Mouse (Mus musculus) lung, embryonic 16.5 days (tissue): ENCODE data around the gene Mill2. TPM values are rescaled to one million over a fixed set of nuclear protein-coding genes. Genes with fewer than 3 reads are reported as not detected.
"Not testable (repeated sequence)": the region's sequence is repeated elsewhere in the genome, so short reads cannot be mapped to it uniquely, and the experiment has no call there.

Experiments used
- ATAC-seq: fragments of 200-750 bp; cut with Nextera tagmentation; 2 replicates; pipeline ENCODE4 v1.8.0; 2017; ENCODE audit warnings: low read depth, mild to moderate bottlenecking, moderate library complexity
- H3K27ac ChIP-seq: fragments of 300-500 bp; sonication (generic); 2 replicates; pipeline ENCODE4 v1.5.1; 2014; ENCODE audit warnings: mild to moderate bottlenecking, control low read depth, low read length
- H3K27me3 ChIP-seq: fragments of 300-500 bp; sonication (generic); 2 replicates; pipeline ENCODE4 v1.6.1; 2014; ENCODE audit warnings: low read depth, low read length, mixed read lengths; ENCODE audit not compliant: control insufficient read depth, insufficient read depth
- H3K36me3 ChIP-seq: fragments of 300-500 bp; sonication (generic); 2 replicates; pipeline ENCODE4 v1.6.1; 2014; ENCODE audit warnings: low read length; ENCODE audit not compliant: control insufficient read depth, insufficient read depth
- H3K4me1 ChIP-seq: fragments of 300-500 bp; sonication (generic); replicated peaks from 2 replicates; pipeline ENCODE4 v1.6.1; 2014; ENCODE audit warnings: low read length, mixed read lengths; ENCODE audit not compliant: control insufficient read depth, insufficient read depth
- H3K4me2 ChIP-seq: fragments of 300-500 bp; sonication (generic); 2 replicates; pipeline ENCODE4 v1.6.1; 2014; ENCODE audit warnings: low read depth, low read length, control low read depth
- H3K4me3 ChIP-seq: fragments of 300-500 bp; sonication (generic); 2 replicates; pipeline ENCODE4 v1.5.1; 2014; ENCODE audit warnings: mild to moderate bottlenecking, low read length, control low read depth
- H3K9ac ChIP-seq: fragments of 300-500 bp; sonication (generic); 2 replicates; pipeline ENCODE4 v1.6.1; 2014; ENCODE audit warnings: low read length, control low read depth
- H3K9me3 ChIP-seq: fragments of 300-500 bp; sonication (generic); 2 replicates; pipeline ENCODE4 v1.6.1; 2016; ENCODE audit warnings: low read length; ENCODE audit not compliant: control insufficient read depth
- WGBS: fragments of 180-500 bp; shearing (Covaris S2); extraction: QIAGEN DNeasy Blood & Tissue Kit; methylation state at CpG from one replicate; pipeline ENCODE4 v1.1.7; 2014; 5-methylcytosine and 5-hydroxymethylcytosine counted together
- polyA plus RNA-seq: library from polyadenylated mRNA; unstranded; fragments of >200 nt; fragmentation: Nextera tagmentation; extraction: Ambion mirVana; gene quantifications from 2 replicates; pipeline ENCODE4 v1.2.1, GENCODE M21; 2015

Gene Mill2
- polyA plus RNA-seq, result 2.3 and 3.0 TPM in 2 replicates

DNA sequence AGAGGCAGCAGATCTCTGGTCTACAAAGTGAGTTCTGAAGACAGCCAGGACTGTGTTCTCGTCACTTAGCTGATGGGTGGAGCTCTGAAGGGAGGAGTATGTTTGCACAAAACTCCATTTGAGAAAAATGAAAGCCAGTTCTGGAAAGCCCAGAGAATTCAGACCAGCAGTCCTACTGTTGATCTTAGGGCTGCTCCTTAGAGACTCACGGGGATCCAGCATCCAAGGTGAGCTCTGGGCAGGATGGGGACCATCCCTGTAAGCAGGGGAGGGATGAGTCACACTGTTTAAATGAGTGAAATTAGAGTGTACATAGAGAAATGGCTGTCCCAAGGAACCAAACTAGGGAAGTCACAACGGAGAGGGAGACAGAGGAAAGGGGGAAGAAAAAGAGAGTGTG, at the start of gene Mill2:
Mill2 (plus strand) TSS at position 102 of the 400 bp plus-strand sequence.
- H3K9ac ChIP-seq, result peak within 1 kb of the TSS; percentile 67
- ATAC-seq, result peak; percentile 79
- 5% methylated on average over 3 of the region's 3 CpGs for WGBS

DNA sequence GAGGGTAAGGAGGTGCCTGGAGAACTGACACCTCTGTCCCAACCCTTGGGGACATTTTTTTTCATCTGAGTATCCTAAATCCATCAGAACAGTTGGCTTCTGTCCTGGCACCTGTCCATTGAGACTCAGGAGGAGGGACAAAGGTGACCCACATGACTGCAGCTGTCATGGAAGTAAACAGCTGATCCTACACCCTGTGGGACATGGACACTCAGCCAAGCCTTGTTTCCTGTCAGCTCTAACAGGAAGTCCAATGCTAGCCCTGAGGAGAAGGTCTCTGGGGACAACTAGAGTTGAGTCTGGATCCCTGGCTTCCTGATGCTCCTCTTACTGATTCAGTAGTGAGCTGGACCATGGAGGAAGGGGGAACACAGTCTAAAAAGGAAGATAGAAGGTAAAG, 49.1 kb upstream of the Mill2 start:
- not testable (repeated sequence) for H3K4me3 ChIP-seq, H3K27me3 ChIP-seq, H3K4me1 ChIP-seq, H3K27ac ChIP-seq, H3K36me3 ChIP-seq, ATAC-seq, H3K9ac ChIP-seq, H3K9me3 ChIP-seq, H3K4me2 ChIP-seq

More for the DNA sequence above, at the start of gene Mill2:
- Histone ChIP-seq H3K36me3 (no peaks in the 10 kb centered on the region), H3K4me2 (peak within 1 kb of the TSS; percentile 77), H3K4me1 (0 out of 2 replicates have a peak, but pooled peaks cover 4% of the 10 kb centered on the region), H3K9me3 (no peaks in the 10 kb centered on the region), H3K4me3 (peak within 1 kb of the TSS; percentile 55), H3K27ac (peak within 1 kb of the TSS; percentile 98), H3K27me3 (no peaks in the 10 kb centered on the region)

DNA sequence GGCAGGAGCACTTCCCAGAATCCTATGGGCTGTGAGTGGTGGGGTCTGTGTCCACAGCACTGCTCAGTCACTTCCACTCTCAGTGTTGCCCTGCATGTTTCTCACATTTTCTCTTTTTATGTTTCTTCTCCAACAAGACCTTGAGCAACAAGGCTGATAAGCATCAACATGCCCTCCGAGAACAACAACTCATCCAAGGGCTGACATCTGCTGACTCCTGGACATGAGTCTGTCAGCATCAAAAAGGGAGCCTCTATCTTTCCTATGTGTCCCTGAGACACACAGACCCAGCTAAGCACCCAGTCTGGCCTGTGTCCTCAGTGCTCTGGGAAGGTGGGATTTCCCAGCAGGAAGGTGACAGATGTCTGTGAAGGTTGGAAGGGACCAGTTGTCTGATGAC, 41.3 kb upstream of the Mill2 start, which contains the start of gene Psg19:
Psg19 (minus strand) TSS at position 101 of the 400 bp plus-strand sequence.
- Histone ChIP-seq H3K27ac (no peak within 1 kb of the TSS), H3K9me3 (no peaks in the 10 kb centered on the region), H3K4me2 (no peak within 1 kb of the TSS), H3K36me3 (no peaks in the 10 kb centered on the region), H3K4me3 (no peak within 1 kb of the TSS), H3K9ac (no peak within 1 kb of the TSS), H3K27me3 (no peaks in the 10 kb centered on the region), H3K4me1 (no peaks in the 10 kb centered on the region)
- WGBS, result 74% methylated on average over 1 of the region's 1 CpGs
- no peak for ATAC-seq

DNA sequence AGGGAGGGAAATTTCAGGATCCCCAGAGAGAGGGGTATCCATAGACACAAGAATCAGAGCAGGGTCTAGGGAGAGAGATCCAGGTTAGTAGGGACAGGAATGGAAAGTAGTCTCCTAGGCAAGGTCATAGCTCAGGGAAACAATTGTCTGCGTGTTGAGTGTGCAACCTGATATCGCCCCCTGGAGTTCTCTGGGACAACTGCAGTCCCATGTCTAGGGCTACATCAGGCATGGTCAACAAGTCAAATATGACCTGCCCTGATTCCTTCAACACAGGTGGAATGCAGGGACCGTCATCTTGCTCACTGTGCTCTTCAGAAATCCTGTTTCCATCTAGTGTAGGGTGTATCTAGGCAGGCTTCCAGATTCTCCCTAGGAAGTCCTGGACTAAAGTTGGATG, 40.6 kb upstream of the Mill2 start:
- Histone ChIP-seq H3K36me3 (no peaks in the 10 kb centered on the region), H3K9ac (no peak overlapping the region), H3K27ac (no peak overlapping the region), H3K9me3 (no peaks in the 10 kb centered on the region), H3K4me2 (no peak overlapping the region), H3K27me3 (no peaks in the 10 kb centered on the region), H3K4me3 (no peak overlapping the region), H3K4me1 (no peaks in the 10 kb centered on the region)
- no peak for ATAC-seq
- WGBS, result 30% methylated on average over 3 of the region's 3 CpGs

DNA sequence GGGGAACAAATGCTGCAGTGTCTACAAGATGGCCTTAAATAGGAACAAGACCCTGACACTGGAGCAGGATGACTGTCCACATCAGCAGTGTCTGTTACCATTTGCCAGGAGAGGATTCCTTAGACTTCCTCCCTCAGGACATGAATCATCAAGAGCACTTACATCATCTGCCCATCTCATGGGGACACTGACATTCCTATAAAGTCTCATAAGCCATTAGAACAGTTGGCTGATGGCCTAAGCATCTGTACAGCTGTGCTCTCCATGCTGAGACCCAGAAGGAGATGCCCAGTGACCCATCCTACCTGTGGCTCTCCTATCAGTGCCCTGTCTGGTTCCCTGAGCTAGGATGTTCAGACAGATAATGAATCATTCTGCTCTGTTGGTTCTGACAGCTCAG, 36.2 kb upstream of the Mill2 start:
- no peak overlapping the region for H3K27ac ChIP-seq
- H3K9ac ChIP-seq, result no peak overlapping the region
- no peaks in the 10 kb centered on the region for H3K4me1 ChIP-seq
- H3K27me3 ChIP-seq, result no peaks in the 10 kb centered on the region
- H3K9me3 ChIP-seq, result no peaks in the 10 kb centered on the region
- no peaks in the 10 kb centered on the region for H3K36me3 ChIP-seq
- H3K4me3 ChIP-seq, result no peak overlapping the region
- no peak for ATAC-seq
- no peak overlapping the region for H3K4me2 ChIP-seq

DNA sequence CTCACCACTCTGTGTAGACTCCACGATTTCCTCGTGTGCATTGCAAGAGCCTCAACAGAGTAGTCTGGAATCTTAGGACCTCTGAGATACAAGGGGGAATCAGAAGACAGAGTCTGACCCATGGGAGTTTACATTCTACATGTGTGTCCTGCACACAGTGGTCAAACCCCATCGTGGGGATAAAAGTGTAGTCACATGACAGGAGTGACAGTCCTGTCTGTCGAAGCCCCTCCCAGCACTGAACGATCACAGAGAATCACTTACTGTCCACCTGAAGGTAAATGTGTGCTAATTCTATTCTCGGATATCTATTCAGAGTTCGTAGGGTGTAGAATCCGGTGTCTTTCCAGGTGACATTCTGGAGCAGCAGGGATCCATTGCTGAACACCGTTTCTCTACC, 21.5 kb upstream of the Mill2 start:
- no peaks in the 10 kb centered on the region for H3K9me3 ChIP-seq
- H3K4me3 ChIP-seq, result no peak overlapping the region
- H3K4me2 ChIP-seq, result no peak overlapping the region
- no peaks in the 10 kb centered on the region for H3K4me1 ChIP-seq
- no peak for ATAC-seq
- H3K27me3 ChIP-seq, result no peaks in the 10 kb centered on the region
- no peaks in the 10 kb centered on the region for H3K36me3 ChIP-seq
- H3K9ac ChIP-seq, result no peak overlapping the region
- 62% methylated on average over 9 of the region's 9 CpGs for WGBS
- H3K27ac ChIP-seq, result no peak overlapping the region

DNA sequence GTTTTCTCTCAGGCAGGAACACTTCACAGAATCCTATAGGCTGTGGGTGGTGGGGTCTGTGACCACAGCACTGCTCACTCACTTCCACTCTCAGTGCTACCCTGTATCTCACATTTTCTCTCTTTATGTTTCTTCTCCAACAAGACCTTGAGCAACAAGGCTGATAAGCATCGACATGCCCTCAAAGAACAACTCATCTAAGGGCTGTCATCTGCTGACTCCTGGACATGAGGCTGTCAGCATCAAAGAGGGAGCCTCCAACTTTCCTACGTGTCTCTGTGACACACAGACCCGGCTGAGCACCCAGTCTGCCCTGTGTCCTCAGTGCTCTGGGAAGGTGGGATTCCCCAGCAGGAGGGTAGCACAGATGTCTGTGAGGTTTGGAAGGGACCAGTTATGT, 18.3 kb upstream of the Mill2 start, which contains the start of gene Psg17:
Psg17 (minus strand) TSS at position 101 of the 400 bp plus-strand sequence.
- Histone ChIP-seq H3K4me1 (no peaks in the 10 kb centered on the region), H3K9ac (no peak within 1 kb of the TSS), H3K9me3 (no peaks in the 10 kb centered on the region), H3K27ac (no peak within 1 kb of the TSS), H3K36me3 (no peaks in the 10 kb centered on the region), H3K27me3 (no peaks in the 10 kb centered on the region), H3K4me3 (no peak within 1 kb of the TSS), H3K4me2 (no peak within 1 kb of the TSS)
- WGBS, result 66% methylated on average over 3 of the region's 3 CpGs
- no peak for ATAC-seq

DNA sequence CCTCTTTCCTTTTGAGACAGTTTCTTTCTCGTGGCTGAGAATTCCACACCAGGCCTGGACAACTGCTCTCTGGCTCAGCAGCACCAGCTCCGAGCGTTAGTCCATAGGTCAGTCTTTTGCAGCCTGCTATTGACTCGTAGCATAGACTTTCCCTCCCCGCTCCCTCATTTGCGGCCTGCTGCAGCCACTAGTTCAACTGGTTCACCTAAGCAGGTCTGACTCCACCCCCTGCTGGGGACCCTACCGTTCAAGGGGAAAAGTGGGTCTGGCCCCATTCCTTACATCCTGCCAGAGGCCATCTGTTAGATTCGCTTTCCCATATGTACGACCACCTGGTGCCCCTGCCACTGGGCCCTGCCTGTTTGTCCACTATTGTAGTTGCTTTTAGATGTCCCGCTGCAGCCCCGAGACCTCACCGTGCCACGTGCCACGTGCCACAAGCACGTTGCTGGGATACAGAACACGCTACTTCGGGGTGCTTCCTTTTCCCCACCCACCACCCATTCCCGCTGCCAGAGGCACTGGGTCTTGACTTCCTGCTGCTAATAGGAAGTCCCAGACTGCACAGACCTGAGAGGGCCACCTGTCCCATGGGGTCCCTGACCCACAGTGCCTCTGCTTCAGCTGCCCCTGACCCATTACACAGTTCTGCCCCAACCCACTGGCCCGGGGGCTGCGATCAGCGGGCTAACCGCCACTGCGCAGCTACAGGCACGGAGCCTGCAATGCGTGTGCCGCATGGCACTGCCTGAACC, 11.8 kb upstream of the Mill2 start:
- Histone ChIP-seq H3K4me2 (no peak overlapping the region), H3K27me3 (no peaks in the 10 kb centered on the region), H3K4me1 (no peaks in the 10 kb centered on the region), H3K27ac (no peak overlapping the region), H3K4me3 (no peak overlapping the region), H3K36me3 (no peaks in the 10 kb centered on the region), H3K9ac (no peak overlapping the region), H3K9me3 (no peaks in the 10 kb centered on the region)
- ATAC-seq, result no peak
- WGBS, result 53% methylated on average over 26 of the region's 26 CpGs

DNA sequence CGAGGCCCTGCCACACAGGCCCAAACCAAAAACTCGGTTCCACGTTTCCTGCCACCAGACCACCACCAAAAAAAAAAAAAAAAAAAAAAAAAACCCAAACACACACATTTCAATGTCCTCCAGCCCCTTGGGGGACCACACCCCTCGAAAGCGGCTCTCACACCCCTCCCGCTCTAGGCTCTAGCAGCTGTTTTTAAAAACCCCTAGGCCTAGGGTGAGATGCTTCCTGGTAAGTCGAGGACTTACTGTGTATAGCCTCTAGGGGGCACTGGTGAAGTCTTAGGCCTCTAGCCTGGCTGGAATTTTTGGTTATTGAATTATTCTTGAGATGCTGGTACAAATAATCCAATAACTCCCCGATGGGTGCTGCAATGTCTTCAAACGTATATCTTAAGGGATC, 11.2 kb upstream of the Mill2 start:
- Histone ChIP-seq H3K9me3 (no peaks in the 10 kb centered on the region), H3K36me3 (no peaks in the 10 kb centered on the region), H3K4me2 (no peak overlapping the region), H3K27ac (no peak overlapping the region), H3K27me3 (no peaks in the 10 kb centered on the region), H3K4me1 (no peaks in the 10 kb centered on the region), H3K9ac (no peak overlapping the region), H3K4me3 (no peak overlapping the region)
- no peak for ATAC-seq
- WGBS, result 64% methylated on average over 9 of the region's 9 CpGs
